Mouse (Mus musculus) forebrain, embryonic 13.5 days (tissue): Measurements from ENCODE around the gene Gm20388. TPM values are rescaled to one million over a fixed set of nuclear protein-coding genes. Genes with fewer than 3 reads are reported as not detected.
"Not testable (repeated sequence)": the region's sequence is repeated elsewhere in the genome, so short reads cannot be mapped to it uniquely, and the experiment has no call there.

Source experiments
- ATAC-seq: fragments of 200-750 bp; cut with Nextera tagmentation; 2 replicates; pipeline ENCODE4 v1.8.0; 2017
- H3K27ac ChIP-seq: fragments of 300-500 bp; sonication (generic); 2 replicates; pipeline ENCODE4 v1.5.1; 2015; ENCODE audit warnings: inconsistent platforms, mild to moderate bottlenecking, moderate library complexity
- H3K27me3 ChIP-seq: fragments of 300-500 bp; sonication (generic); 2 replicates; pipeline ENCODE4 v1.6.1; 2015; ENCODE audit warnings: mild to moderate bottlenecking, inconsistent platforms
- H3K36me3 ChIP-seq: fragments of 300-500 bp; sonication (generic); 2 replicates; pipeline ENCODE4 v1.6.1; 2015; ENCODE audit warnings: mild to moderate bottlenecking, inconsistent platforms; ENCODE audit not compliant: poor library complexity, severe bottlenecking
- H3K4me1 ChIP-seq: fragments of 300-500 bp; sonication (generic); 2 replicates; pipeline ENCODE4 v1.6.1; 2015; ENCODE audit warnings: inconsistent platforms
- H3K4me2 ChIP-seq: fragments of 300-500 bp; sonication (generic); 2 replicates; pipeline ENCODE4 v1.6.1; 2015; ENCODE audit warnings: inconsistent platforms, mild to moderate bottlenecking, moderate library complexity
- H3K4me3 ChIP-seq: fragments of 300-500 bp; sonication (generic); 2 replicates; pipeline ENCODE4 v1.5.1; 2015; ENCODE audit warnings: mild to moderate bottlenecking, inconsistent platforms
- H3K9ac ChIP-seq: fragments of 300-500 bp; sonication (generic); 2 replicates; pipeline ENCODE4 v1.6.1; 2015; ENCODE audit warnings: mild to moderate bottlenecking, inconsistent platforms
- H3K9me3 ChIP-seq: fragments of 300-500 bp; sonication (generic); replicated peaks from 2 replicates; pipeline ENCODE4 v1.6.1; 2016; ENCODE audit warnings: inconsistent platforms
- WGBS: fragments of 180-500 bp; shearing (Covaris S2); methylation state at CpG from one replicate; pipeline ENCODE4 v1.1.7; 2015; 5-methylcytosine and 5-hydroxymethylcytosine counted together
- polyA plus RNA-seq: library from polyadenylated mRNA; unstranded; fragments of >200 nt; fragmentation: Nextera tagmentation; extraction: Ambion mirVana; gene quantifications from 2 replicates; pipeline ENCODE4 v1.2.1, GENCODE M21; 2015

Gm20388 gene
- polyA plus RNA-seq, 1 experiment from 2014 or later = 5.6 TPM

- Histone ChIP-seq H3K36me3 (no peaks in the 10 kb centered on the region), H3K9ac (peak overlapping the region; percentile 100), H3K27me3 (no peaks in the 10 kb centered on the region), H3K4me3 (peak overlapping the region; percentile 94), H3K4me2 (peak overlapping the region; percentile 93), H3K27ac (peak overlapping the region; percentile 98), H3K9me3 (no peaks in the 10 kb centered on the region), H3K4me1 (peaks cover 50% of the 10 kb centered on the region)
- no peak for ATAC-seq
- 20% methylated on average over 8 of the region's 8 CpGs for WGBS
Observed at GRCm38 (mm10) chr8:123410049-123410587, 3499.5 kb downstream of the Gm20388 start.

GRCm38 (mm10) chr8:123410788-123411187, 3500.1 kb downstream of the Gm20388 start:
- no peaks in the 10 kb centered on the region for H3K9me3 ChIP-seq
- WGBS = 3% methylated on average over 11 of the region's 11 CpGs

GRCm38 (mm10) chr8:123411246-123411645, 3500.6 kb downstream of the Gm20388 start, which contains the start of gene Tubb3:
Gene Tubb3, plus strand, starts transcription at chr8:123411424.
- Histone ChIP-seq H3K36me3 (no peaks in the 10 kb centered on the region), H3K9me3 (no peaks in the 10 kb centered on the region), H3K4me1 (peaks cover 58% of the 10 kb centered on the region), H3K27me3 (no peaks in the 10 kb centered on the region), H3K4me3 (peak within 1 kb of the TSS; percentile 94), H3K4me2 (peak within 1 kb of the TSS; percentile 93), H3K27ac (peak within 1 kb of the TSS; percentile 98), H3K9ac (peak within 1 kb of the TSS; percentile 100)
- 0% methylated on average over 26 of the region's 29 CpGs for WGBS
- peak; percentile 92 for ATAC-seq

More at GRCm38 (mm10) chr8:123410788-123411187, 3500.1 kb downstream of the Gm20388 start:
- H3K4me1 ChIP-seq = peaks cover 56% of the 10 kb centered on the region
- no peaks in the 10 kb centered on the region for H3K36me3 ChIP-seq
- peak overlapping the region; percentile 93 for H3K4me2 ChIP-seq
- H3K27me3 ChIP-seq = no peaks in the 10 kb centered on the region
- no peak; the same call in 1 of the 2 replicates for ATAC-seq
- H3K4me3 ChIP-seq = peak overlapping the region; percentile 94
- peak overlapping the region; percentile 98 for H3K27ac ChIP-seq
- peak overlapping the region; percentile 100 for H3K9ac ChIP-seq

DNA sequence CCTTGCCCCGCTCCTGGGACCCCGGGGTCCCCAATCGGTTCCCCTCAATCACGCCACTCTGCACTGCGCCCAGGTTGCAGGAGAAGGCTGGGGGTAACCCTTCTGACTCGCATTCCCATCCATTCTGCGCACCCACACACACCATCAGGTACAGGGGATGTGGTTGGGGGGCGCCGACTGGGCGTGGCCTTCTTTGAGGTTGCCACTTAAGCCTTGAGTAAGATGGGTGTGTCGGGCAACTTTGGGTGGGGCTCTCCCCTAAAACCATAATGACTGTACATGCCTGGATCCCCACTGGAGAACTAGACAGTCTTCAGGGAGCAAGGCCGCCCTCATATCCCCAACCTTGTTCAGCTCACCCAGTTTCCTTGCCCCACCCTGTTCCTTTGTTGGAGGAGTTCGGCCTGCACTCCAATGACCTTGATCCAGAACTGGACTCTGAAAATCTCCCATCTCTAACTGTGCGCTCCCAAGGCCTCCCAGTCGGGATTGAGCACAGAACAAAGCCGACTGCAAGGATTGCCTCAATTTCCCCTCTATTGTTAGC, 3501.2 kb downstream of the Gm20388 start:
- Histone ChIP-seq H3K4me3 (peak overlapping the region; percentile 94), H3K36me3 (peaks cover 2% of the 10 kb centered on the region), H3K27ac (peak overlapping the region; percentile 98), H3K4me2 (peak overlapping the region; percentile 93), H3K9ac (peak overlapping the region; percentile 100), H3K4me1 (peaks cover 62% of the 10 kb centered on the region), H3K9me3 (no peaks in the 10 kb centered on the region), H3K27me3 (no peaks in the 10 kb centered on the region)
- WGBS = under 1% methylated on average over 16 of the region's 16 CpGs
- ATAC-seq = peak; percentile 41

GRCm38 (mm10) chr8:123412560-123413170, 3502.0 kb downstream of the Gm20388 start:
- Histone ChIP-seq H3K4me2 (peak overlapping the region; percentile 93), H3K27me3 (no peaks in the 10 kb centered on the region), H3K9me3 (no peaks in the 10 kb centered on the region), H3K36me3 (peaks cover 8% of the 10 kb centered on the region), H3K9ac (peak overlapping the region; percentile 100), H3K4me3 (peak overlapping the region; percentile 94), H3K4me1 (peaks cover 64% of the 10 kb centered on the region), H3K27ac (peak overlapping the region; percentile 98)
- peak; percentile 46 for ATAC-seq
- WGBS = 1% methylated on average over 12 of the region's 12 CpGs

GRCm38 (mm10) chr8:123414255-123414654, 3503.6 kb downstream of the Gm20388 start:
- no peaks in the 10 kb centered on the region for H3K27me3 ChIP-seq
- H3K4me3 ChIP-seq = peak overlapping the region; percentile 94
- 13% methylated on average over 9 of the region's 9 CpGs for WGBS
- peak overlapping the region; percentile 93 for H3K4me2 ChIP-seq
- H3K9me3 ChIP-seq = no peaks in the 10 kb centered on the region
- H3K27ac ChIP-seq = peak overlapping the region; percentile 98; the same call in 1 of the 2 replicates
- H3K4me1 ChIP-seq = peaks cover 54% of the 10 kb centered on the region
- peak overlapping the region; percentile 100 for H3K9ac ChIP-seq
- no peak for ATAC-seq
- H3K36me3 ChIP-seq = peaks cover 23% of the 10 kb centered on the region

DNA sequence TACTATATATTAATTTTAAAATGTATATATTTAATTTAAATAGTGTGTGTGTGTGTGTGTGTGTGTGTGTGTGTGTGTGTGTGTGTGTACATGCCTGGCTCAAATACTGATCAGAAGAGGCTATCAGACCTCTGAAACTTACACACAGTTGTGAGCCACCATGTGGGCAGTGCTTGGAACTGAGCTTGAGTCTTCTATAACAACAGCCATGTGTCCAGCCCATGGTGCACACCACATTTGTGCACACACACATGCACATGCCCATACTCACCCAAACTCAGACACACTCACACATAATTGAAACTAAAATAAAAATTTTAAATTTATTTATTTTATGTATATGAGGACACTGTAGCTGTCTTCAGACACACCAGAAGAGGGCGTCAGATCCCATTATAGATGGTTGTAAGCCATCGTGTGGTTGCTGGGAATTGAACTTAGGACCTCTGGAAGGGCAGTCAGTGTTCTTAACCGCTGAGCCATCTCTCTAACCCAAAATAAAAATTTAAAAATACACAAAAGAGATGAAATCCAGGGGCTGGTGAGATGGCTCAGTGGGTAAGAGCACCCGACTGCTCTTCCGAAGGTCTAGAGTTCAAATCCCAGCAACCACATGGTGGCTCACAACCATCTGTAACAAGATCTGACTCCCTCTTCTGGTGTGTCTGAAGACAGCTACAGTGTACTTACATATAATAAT, 3504.5 kb downstream of the Gm20388 start:
- peak overlapping the region; percentile 94 for H3K4me3 ChIP-seq
- not testable (repeated sequence) for H3K9ac ChIP-seq, ATAC-seq, H3K27me3 ChIP-seq, H3K27ac ChIP-seq, H3K9me3 ChIP-seq
- 92% methylated on average over 5 of the region's 5 CpGs for WGBS
- peaks cover 32% of the 10 kb centered on the region for H3K36me3 ChIP-seq
- peak overlapping the region; percentile 93 for H3K4me2 ChIP-seq
- H3K4me1 ChIP-seq = peaks cover 45% of the 10 kb centered on the region

GRCm38 (mm10) chr8:123415967-123416943, 3505.6 kb downstream of the Gm20388 start:
- ATAC-seq = no peak
- Histone ChIP-seq H3K27me3 (no peaks in the 10 kb centered on the region), H3K4me1 (peaks cover 46% of the 10 kb centered on the region), H3K9ac (no peak overlapping the region), H3K27ac (no peak overlapping the region), H3K9me3 (no peaks in the 10 kb centered on the region), H3K4me3 (peak overlapping the region; percentile 94; the same call in 1 of the 2 replicates), H3K4me2 (peak overlapping the region; percentile 93), H3K36me3 (peaks cover 43% of the 10 kb centered on the region)
- WGBS = 84% methylated on average over 8 of the region's 8 CpGs

- Histone ChIP-seq H3K27ac (no peak overlapping the region), H3K27me3 (no peaks in the 10 kb centered on the region), H3K4me3 (0 out of 2 replicates have a peak overlapping the region, but pooled peaks have one; percentile 3), H3K9ac (0 out of 2 replicates have a peak overlapping the region, but pooled peaks have one; percentile 16), H3K4me2 (peak overlapping the region; percentile 41), H3K36me3 (peaks cover 50% of the 10 kb centered on the region), H3K9me3 (no peaks in the 10 kb centered on the region), H3K4me1 (peaks cover 48% of the 10 kb centered on the region)
- 82% methylated on average over 8 of the region's 8 CpGs for WGBS
- no peak for ATAC-seq
Observed at GRCm38 (mm10) chr8:123416944-123417555, 3506.4 kb downstream of the Gm20388 start.

DNA sequence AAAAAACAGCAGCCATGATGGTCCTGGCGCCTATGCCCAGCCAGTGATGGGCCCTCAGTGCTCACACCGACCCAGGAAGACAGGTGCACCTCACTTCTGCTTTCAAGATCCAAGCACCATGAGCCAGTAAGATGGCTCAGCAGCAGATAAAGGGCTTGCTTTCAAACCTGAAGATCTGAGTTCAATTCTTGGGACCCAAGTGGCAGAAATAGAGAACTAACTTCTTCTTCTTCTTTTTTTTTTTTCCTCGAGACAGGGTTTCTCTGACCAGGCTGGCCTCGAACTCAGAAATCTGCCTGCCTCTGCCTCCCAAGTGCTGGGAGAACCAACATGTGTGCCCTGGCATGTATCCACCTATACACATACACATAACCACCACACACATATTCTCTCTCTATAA, 3509.1 kb downstream of the Gm20388 start:
- Histone ChIP-seq H3K4me1 (peaks cover 32% of the 10 kb centered on the region), H3K36me3 (peaks cover 65% of the 10 kb centered on the region)

More for the DNA sequence above, 3509.1 kb downstream of the Gm20388 start:
- no peak overlapping the region for H3K4me2 ChIP-seq
- no peaks in the 10 kb centered on the region for H3K9me3 ChIP-seq
- H3K27me3 ChIP-seq = no peaks in the 10 kb centered on the region
- H3K9ac ChIP-seq = no peak overlapping the region
- H3K4me3 ChIP-seq = no peak overlapping the region
- no peak overlapping the region for H3K27ac ChIP-seq
- ATAC-seq = no peak
- 90% methylated on average over 4 of the region's 4 CpGs for WGBS
